Mouse (Mus musculus) MEL (cell line): Measurements from ENCODE around the gene Lrrc61.

Experiments
- CHD2 ChIP-seq: IDR thresholded peaks from 2 replicates; pipeline ENCODE4 v1.6.1; 2011; ENCODE audit warnings: low read length, improper control_type of control experiment
- CTCF ChIP-seq, 3 experiments: IDR thresholded peaks in 2 of 3; conservative IDR thresholded peaks in 1 of 3; 2 replicates each; pipeline ENCODE4 v1.5.1; 2011 to 2012; ENCODE audit warnings: low read length in 3 of 3, low read depth in 2 of 3, mild to moderate bottlenecking in 2 of 3, improper control_type of control experiment in 1 of 3, inconsistent platforms in 1 of 3, mixed read lengths in 1 of 3, moderate library complexity in 1 of 3; ENCODE audit not compliant: control insufficient read depth in 1 of 3, insufficient read depth in 1 of 3, poor library complexity in 1 of 3, severe bottlenecking in 1 of 3
- ELF1 ChIP-seq: IDR thresholded peaks from 2 replicates; pipeline ENCODE4 v1.6.1; 2014; ENCODE audit warnings: low read depth, mild to moderate bottlenecking, inconsistent platforms, low read length, improper control_type of control experiment, moderate library complexity
- EP300 ChIP-seq, 2 experiments: IDR thresholded peaks; 2 replicates each; pipeline ENCODE4 v1.6.1; 2011; ENCODE audit warnings: improper control_type of control experiment in 2 of 2, low read length in 2 of 2, low read depth in 1 of 2, mild to moderate bottlenecking in 1 of 2
- GABPA ChIP-seq: IDR thresholded peaks from 2 replicates; pipeline ENCODE4 v1.6.1; 2012; ENCODE audit warnings: low read depth, mild to moderate bottlenecking, inconsistent platforms, low read length, improper control_type of control experiment, moderate library complexity
- MAX ChIP-seq: IDR thresholded peaks from 2 replicates; pipeline ENCODE4 v1.6.1; 2011; ENCODE audit warnings: low read length, improper control_type of control experiment
- MXI1 ChIP-seq: IDR thresholded peaks from 2 replicates; pipeline ENCODE4 v1.6.1; 2011; ENCODE audit warnings: mild to moderate bottlenecking, low read depth, low read length, improper control_type of control experiment
- ZC3H11A ChIP-seq: IDR thresholded peaks from 2 replicates; pipeline ENCODE4 v1.6.1; 2012; ENCODE audit warnings: low read depth, mild to moderate bottlenecking, inconsistent platforms, low read length, improper control_type of control experiment
- ZKSCAN1 ChIP-seq: IDR thresholded peaks from 2 replicates; pipeline ENCODE4 v1.6.1; 2012; ENCODE audit warnings: low read depth, mild to moderate bottlenecking, inconsistent platforms, low read length, improper control_type of control experiment, moderate library complexity
- ZNF384 ChIP-seq: IDR thresholded peaks from 2 replicates; pipeline ENCODE4 v1.6.1; 2012; ENCODE audit warnings: low read depth, mild to moderate bottlenecking, inconsistent platforms, low read length, improper control_type of control experiment

DNA sequence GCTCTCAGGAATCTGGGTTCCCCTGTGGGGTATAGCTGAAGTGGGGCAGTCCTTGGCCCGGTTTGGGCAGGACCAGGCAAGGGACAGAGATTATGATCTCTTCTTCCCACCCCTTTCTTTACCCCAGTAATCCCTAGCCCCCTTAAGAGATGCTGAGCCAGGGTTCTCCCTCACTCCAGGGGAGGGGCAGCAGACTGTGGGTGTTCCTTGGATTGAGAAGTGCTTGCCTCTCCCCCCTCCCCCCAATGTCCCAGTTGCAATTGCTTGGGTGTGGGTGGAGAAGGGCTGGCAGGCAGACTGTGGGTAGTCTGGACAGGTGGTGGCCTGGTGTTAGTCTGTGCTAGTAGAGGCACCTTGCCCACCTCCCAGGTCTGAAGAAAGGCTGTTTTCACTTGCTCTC lies 40.7 kb downstream of the Lrrc61 start:
- TF ChIP-seq MAX, result no peak
- TF ChIP-seq CTCF (IDR thresholded peaks at IDR 0.05 in 2 of 3, conservative IDR thresholded peaks at IDR 0.05 in 1 of 3; ENCODE audit: control insufficient read depth in 1 of 3, insufficient read depth in 1 of 3, low read depth in 2 of 3, low read length in 3 of 3, poor library complexity in 1 of 3, severe bottlenecking in 1 of 3), result no peak
- TF ChIP-seq GABPA, result no peak
- no peak for TF ChIP-seq ZNF384
- no peak for TF ChIP-seq ZKSCAN1
- TF ChIP-seq EP300 (IDR thresholded peaks at IDR 0.05; ENCODE audit: low read depth in 1 of 2, low read length in 2 of 2), result no peak
- TF ChIP-seq ELF1, result no peak
- no peak for TF ChIP-seq CHD2
- TF ChIP-seq ZC3H11A, result no peak
- no peak for TF ChIP-seq MXI1
